Mouse (Mus musculus): ENCODE results near the gene Sgcg.
A peak's percentile ranks its signal among the peaks of the same experiment; 100 is the strongest.

Sgcg gene

GRCm38 (mm10) chr14:61232016-61232568 is 26.2 kb downstream of the Sgcg start:
- no peak for DNase-seq (ENCODE audit: low spot score)

DNA sequence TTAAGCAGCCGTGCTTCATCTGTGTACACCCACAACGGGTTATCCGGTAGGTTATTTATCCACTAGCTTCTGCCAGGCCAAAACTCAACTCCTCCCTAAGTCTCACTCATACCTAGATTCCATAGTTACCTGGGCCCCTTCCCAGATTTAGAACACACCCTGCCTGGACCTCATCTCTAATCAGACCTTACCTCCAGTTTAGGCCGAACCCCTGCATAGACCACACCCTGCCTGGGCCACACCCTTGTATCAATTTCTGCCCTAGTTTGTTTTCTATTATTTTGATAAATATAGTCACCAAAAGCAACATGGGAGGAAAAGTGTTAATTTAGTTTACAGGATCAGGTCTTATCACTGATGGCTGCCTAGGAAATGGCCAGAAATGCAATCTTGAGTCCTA is 28.1 kb downstream of the Sgcg start:
- no peak for DNase-seq (ENCODE audit: low spot score)

DNA sequence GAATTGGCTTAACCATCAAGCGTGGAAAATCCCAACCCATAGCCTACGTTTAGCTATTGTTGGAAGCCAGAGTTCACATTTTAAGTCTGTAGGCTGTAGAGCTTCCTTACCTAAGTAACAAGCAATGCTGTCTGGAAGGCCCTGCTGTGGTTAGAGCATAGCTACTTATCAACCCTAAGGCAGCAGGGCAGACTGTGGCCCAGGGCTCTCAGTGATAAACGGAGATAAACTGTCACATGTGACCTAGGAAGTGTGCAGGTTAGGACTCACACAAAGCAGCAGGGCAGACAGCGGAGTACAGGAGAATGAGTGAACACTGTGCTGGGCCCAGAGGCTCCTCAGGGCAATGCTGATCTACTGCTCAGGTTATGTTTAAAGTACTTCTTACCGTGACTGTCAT is 28.5 kb downstream of the Sgcg start:
- peak; percentile 51 for DNase-seq (ENCODE audit: low spot score)

DNA sequence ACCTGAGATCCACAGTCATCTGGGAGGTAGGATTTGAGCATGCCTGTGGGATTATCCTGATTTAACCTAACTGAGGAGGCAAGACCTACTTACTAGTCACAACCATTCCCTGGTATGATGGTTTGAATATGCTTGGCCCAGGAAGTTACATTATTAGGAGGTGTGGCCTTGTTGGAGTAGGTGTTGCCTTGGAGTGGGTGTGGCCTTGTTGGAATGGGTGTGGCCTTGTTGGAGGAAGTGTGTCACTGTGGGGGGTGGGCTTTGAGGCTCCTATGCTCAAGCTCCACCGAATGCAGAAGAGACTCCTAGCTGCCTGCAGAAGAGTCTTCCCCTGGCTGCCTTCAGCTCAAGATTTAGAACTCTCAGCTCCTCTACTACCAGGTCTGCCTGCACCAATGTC is 32.1 kb downstream of the Sgcg start:
- no peak for DNase-seq (ENCODE audit: low spot score)

DNA sequence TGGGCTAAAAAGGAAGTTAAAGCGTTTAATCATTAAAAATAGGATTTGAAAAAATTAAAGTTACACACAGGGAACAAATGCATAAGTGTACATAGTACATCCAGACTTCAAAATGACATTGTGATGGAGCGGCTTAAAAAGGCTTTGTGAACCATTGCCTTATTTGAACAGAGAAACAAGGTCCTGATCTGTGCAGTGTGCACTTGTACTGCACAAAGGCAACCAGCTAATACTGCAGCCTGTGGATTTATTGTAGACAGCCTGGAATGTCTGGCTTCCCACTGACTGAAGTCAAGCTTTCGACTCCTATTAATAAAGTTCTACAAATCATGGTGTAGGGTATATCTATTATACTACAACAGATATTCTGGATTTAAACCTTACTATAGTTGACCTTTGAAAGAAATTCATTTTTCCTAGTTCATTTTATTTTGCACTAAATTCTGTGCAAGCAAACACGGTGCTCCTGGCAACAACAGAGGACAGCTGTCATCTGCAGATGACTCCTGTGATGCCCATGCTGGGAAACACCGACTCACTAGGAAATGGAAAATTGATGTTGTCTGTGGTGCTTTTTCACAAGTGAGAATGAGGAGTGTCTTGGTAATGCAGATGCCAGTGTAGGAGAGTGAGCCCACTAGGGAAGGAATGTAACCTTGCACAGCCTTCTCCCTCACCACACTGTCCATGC is 33.8 kb downstream of the Sgcg start:
- no peak for DNase-seq (ENCODE audit: low spot score)

DNA sequence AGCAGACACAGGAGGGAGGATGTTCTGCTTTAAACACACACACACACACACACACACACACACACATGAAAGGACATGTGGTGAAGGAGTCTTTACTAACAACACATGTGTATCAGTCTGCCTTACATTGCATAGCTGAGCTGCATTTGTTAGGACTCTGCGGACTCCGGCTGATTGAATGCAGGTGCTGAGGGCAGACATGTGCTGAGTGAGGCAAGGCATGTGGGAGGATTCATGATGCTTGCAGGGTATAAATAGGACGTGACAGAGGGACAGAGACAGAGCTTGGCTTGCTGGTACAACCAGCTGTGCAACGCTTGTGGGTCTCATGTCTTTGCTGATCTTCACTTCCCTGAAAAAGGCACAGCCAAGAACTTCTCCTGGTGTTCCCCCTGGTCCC is 34.5 kb downstream of the Sgcg start:
- no peak for DNase-seq (ENCODE audit: low spot score)

- DNase-seq (ENCODE audit: low spot score) = no peak
These were observed 35.8 kb downstream of the Sgcg start for GRCm38 (mm10) chr14:61222506-61222905.

DNA sequence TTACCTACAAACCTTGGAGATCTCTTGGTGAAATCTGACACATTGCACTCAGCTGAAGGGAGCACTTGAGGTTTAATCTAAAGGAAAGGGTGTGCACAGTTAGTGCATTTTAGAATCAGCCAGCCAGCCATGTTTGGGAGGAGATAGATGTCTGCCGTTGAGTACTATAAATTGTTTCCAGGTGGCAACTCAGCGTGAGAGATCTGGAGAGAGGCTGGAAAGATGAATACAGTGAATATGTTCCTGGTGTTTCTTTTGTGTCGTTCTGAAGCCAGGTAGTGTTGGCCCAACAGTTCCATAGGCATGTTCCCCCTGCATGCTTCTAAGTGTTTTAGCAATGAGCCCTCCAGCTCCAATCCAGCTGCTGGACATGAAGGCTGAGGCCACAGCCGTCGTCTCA is 37.1 kb downstream of the Sgcg start:
- no peak for DNase-seq (ENCODE audit: low spot score)

DNA sequence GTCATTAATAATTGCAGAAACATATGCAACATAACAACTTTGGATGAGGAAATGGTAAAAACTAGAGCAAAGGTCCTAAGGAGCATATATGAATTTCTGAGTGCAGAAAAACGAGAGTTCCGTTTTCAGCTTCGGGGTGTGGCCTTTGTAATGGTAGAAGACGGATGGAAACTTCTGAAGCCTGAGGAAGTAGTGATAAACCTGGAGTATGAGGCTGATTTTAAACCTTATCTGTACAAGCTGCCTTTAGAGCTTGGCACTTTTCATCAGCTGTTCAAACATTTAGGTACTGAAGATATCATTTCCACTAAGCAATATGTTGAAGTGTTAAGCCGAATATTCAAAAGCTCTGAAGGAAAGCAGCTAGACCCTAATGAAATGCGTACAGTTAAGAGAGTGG is 46.5 kb downstream of the Sgcg start:
- DNase-seq (ENCODE audit: low spot score) = no peak

GRCm38 (mm10) chr14:61210111-61210510 is 48.2 kb downstream of the Sgcg start:
- no peak for DNase-seq (ENCODE audit: low spot score)

DNA sequence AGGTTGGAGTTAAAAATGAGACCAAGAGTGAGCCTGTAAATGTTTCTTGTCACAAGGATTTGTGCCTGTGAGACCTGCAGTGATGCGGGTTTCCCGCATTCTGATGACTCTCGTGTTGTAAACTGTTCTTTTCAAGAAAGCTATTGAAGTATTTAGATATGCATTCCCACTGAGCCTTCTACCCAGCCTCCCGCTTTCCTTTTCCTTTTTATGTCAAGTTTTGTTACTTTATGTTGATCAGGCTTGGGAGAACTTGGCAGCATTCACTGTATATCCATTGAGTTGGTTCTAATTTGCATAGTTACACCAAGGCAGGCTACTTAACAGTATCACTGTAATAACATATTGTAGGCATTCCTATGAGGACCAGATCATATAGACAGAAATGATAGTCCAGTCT is 63.9 kb downstream of the Sgcg start:
- no peak for DNase-seq (ENCODE audit: low spot score)

DNA sequence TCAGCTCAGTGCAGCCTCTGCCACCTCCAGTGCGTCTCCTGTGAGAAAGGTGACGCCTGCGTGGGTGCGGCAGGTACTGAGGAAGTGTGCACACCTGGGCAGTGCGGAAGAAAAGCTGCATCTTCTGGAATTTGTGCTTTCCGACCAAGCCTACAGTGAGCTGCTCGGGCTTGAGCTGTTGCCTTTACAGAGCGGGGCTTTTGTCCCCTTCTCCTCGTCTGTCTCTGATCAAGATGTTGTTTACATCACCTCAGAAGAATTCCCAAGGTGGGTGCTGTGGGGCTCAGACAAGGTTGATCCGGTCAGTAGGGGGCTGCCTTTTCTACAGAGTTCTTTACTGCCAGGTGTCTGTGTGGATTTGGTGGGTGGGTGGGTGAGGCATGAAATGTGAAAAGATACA is 66.0 kb downstream of the Sgcg start:
- no peak for DNase-seq (ENCODE audit: low spot score)

DNA sequence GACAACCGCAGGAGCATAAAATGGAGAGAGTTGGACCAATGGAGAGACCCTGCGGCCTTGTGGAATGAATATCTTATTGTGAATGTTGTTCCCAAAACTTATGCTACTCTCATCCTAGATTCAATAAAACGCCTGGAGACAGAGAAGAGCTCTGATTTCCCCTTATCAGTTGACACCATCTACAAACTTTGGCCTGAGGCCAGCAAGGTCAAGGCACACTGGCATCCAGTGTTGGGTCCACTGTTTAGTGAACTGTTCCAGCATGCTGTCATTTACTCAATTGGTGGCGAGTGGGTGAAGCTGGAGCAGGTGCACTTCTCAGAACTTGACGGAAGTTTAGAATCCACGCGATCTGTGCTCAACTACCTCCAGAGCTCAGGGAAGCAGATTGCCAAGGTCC is 66.4 kb downstream of the Sgcg start:
- no peak for DNase-seq (ENCODE audit: low spot score)

GRCm38 (mm10) chr14:61173229-61173628 is 85.1 kb downstream of the Sgcg start:
- DNase-seq (ENCODE audit: low spot score) = peak; percentile 68

- peak; percentile 100 for DNase-seq (ENCODE audit: low spot score)
These were observed 85.6 kb downstream of the Sgcg start for GRCm38 (mm10) chr14:61172548-61173158.

GRCm38 (mm10) chr14:61171261-61171970 is 86.9 kb downstream of the Sgcg start:
- no peak for DNase-seq (ENCODE audit: low spot score)

All from c-Kit-positive CD71-positive TER-119-positive erythroid progenitor cells, embryonic 14.5 days (primary cell).